Mouse (Mus musculus): ENCODE results near the gene Unc45b. TPM values are rescaled to one million over a fixed set of nuclear protein-coding genes. Genes with fewer than 3 reads are reported as not detected.

Gene Unc45b
- polyA plus RNA-seq, 1 experiment from 2014 or later, result 206 TPM

DNA sequence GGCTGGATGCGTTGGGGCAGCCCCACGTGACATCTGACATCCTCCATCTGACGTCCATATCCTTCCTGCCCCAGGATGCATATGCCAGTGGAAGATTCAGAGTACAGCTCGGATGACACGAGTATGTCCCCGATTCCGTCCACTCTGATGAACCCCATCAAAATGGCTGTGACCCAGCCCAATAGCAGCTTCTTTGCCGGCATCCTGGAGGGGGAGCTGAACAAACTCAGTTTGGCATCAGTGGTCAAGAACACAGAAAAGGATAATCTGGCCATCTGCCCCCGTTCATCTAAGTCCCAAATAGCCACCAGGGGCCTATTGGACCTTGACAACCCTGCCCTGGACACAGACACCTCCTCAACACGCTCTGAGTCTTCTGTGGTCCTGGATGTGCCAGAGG, 12.9 kb upstream of the Unc45b start:
- ATAC-seq (ENCODE audit: insufficient number of reproducible peaks, insufficient read depth, low FRiP score, low read depth), result no peak
- 0 out of 2 replicates have a peak, but pooled peaks cover 3% of the 10 kb centered on the region for H3K27me3 ChIP-seq (ENCODE audit: control insufficient read depth, insufficient read depth, low read length)
- H3K4me3 ChIP-seq (ENCODE audit: control insufficient read depth in 1 of 2, insufficient read depth in 1 of 2, low read depth in 1 of 2, low read length in 2 of 2), result no peak overlapping the region
- H3K9me3 ChIP-seq (ENCODE audit: control insufficient read depth, low read length), result no peaks in the 10 kb centered on the region
- H3K4me1 ChIP-seq (ENCODE audit: control insufficient read depth in 2 of 2, insufficient read depth in 2 of 2, low read length in 2 of 2), result no peaks in the 10 kb centered on the region
- 72% methylated on average over 10 of the region's 10 CpGs for WGBS
- no peak overlapping the region for H3K9ac ChIP-seq (ENCODE audit: low read length)
- no peak overlapping the region for H3K4me2 ChIP-seq (ENCODE audit: low read length)
- H3K36me3 ChIP-seq (ENCODE audit: control insufficient read depth, insufficient read depth, low read length), result peaks cover 42% of the 10 kb centered on the region
- H3K27ac ChIP-seq (replicated peaks in 1 of 2; ENCODE audit: control insufficient read depth in 1 of 2, insufficient read depth in 1 of 2, low read depth in 2 of 2, low read length in 2 of 2), result no peak overlapping the region

GRCm38 (mm10) chr11:82899720-82900119, 10.6 kb upstream of the Unc45b start:
- no peaks in the 10 kb centered on the region for H3K4me1 ChIP-seq (ENCODE audit: control insufficient read depth in 2 of 2, insufficient read depth in 2 of 2, low read length in 2 of 2)
- peaks cover 64% of the 10 kb centered on the region for H3K36me3 ChIP-seq (ENCODE audit: control insufficient read depth, insufficient read depth, low read length)
- H3K4me3 ChIP-seq (ENCODE audit: control insufficient read depth in 1 of 2, insufficient read depth in 1 of 2, low read depth in 1 of 2, low read length in 2 of 2), result no peak overlapping the region
- H3K9ac ChIP-seq (ENCODE audit: low read length), result no peak overlapping the region
- no peak for ATAC-seq (ENCODE audit: insufficient number of reproducible peaks, insufficient read depth, low FRiP score, low read depth)
- no peak overlapping the region for H3K27ac ChIP-seq (replicated peaks in 1 of 2; ENCODE audit: control insufficient read depth in 1 of 2, insufficient read depth in 1 of 2, low read depth in 2 of 2, low read length in 2 of 2)
- no peaks in the 10 kb centered on the region for H3K27me3 ChIP-seq (ENCODE audit: control insufficient read depth, insufficient read depth, low read length)
- H3K9me3 ChIP-seq (ENCODE audit: control insufficient read depth, low read length), result no peaks in the 10 kb centered on the region
- H3K4me2 ChIP-seq (ENCODE audit: low read length), result no peak overlapping the region
- WGBS, result 91% methylated on average over 5 of the region's 5 CpGs

GRCm38 (mm10) chr11:82901606-82902310, 8.6 kb upstream of the Unc45b start:
- no peak for ATAC-seq (ENCODE audit: insufficient number of reproducible peaks, insufficient read depth, low FRiP score, low read depth)
- WGBS, result 93% methylated on average over 20 of the region's 20 CpGs
- Histone ChIP-seq H3K9me3 (ENCODE audit: control insufficient read depth, low read length) (no peaks in the 10 kb centered on the region), H3K4me2 (ENCODE audit: low read length) (no peak overlapping the region), H3K36me3 (ENCODE audit: control insufficient read depth, insufficient read depth, low read length) (peaks cover 84% of the 10 kb centered on the region), H3K4me3 (ENCODE audit: control insufficient read depth in 1 of 2, insufficient read depth in 1 of 2, low read depth in 1 of 2, low read length in 2 of 2) (no peak overlapping the region), H3K27me3 (ENCODE audit: control insufficient read depth, insufficient read depth, low read length) (no peaks in the 10 kb centered on the region), H3K4me1 (ENCODE audit: control insufficient read depth in 2 of 2, insufficient read depth in 2 of 2, low read length in 2 of 2) (no peaks in the 10 kb centered on the region), H3K9ac (ENCODE audit: low read length) (no peak overlapping the region), H3K27ac (replicated peaks in 1 of 2; ENCODE audit: control insufficient read depth in 1 of 2, insufficient read depth in 1 of 2, low read depth in 2 of 2, low read length in 2 of 2) (no peak overlapping the region)

DNA sequence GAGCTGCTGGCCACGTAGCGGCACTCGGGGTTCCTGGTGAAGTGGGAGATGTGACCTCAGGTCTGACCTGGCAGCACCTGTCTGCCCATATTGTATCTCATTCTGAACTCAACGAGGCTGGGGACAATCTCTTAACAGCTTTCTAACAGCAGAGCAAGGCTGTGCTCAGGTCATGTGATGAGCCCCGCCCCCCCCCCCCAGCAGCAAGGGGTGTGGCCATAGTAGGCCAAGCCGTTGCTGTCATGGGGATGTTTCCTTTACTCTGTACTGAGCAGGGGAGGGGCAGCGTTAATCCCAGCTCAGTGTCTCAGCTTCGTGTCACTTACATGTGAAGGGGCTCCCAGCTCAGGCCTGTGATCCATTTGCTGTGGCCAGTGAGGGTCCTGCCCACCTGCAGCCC, 5.4 kb upstream of the Unc45b start:
- Histone ChIP-seq H3K9me3 (ENCODE audit: control insufficient read depth, low read length) (no peaks in the 10 kb centered on the region), H3K9ac (ENCODE audit: low read length) (no peak overlapping the region), H3K4me1 (ENCODE audit: control insufficient read depth in 2 of 2, insufficient read depth in 2 of 2, low read length in 2 of 2) (peaks cover 11 to 18% of the 10 kb centered on the region in 2 experiments), H3K4me3 (ENCODE audit: control insufficient read depth in 1 of 2, insufficient read depth in 1 of 2, low read depth in 1 of 2, low read length in 2 of 2) (no peak overlapping the region), H3K27ac (replicated peaks in 1 of 2; ENCODE audit: control insufficient read depth in 1 of 2, insufficient read depth in 1 of 2, low read depth in 2 of 2, low read length in 2 of 2) (no peak overlapping the region), H3K4me2 (ENCODE audit: low read length) (no peak overlapping the region), H3K36me3 (ENCODE audit: control insufficient read depth, insufficient read depth, low read length) (peaks cover 69% of the 10 kb centered on the region), H3K27me3 (ENCODE audit: control insufficient read depth, insufficient read depth, low read length) (no peaks in the 10 kb centered on the region)
- no peak for ATAC-seq (ENCODE audit: insufficient number of reproducible peaks, insufficient read depth, low FRiP score, low read depth)
- WGBS, result 53% methylated on average over 8 of the region's 8 CpGs

DNA sequence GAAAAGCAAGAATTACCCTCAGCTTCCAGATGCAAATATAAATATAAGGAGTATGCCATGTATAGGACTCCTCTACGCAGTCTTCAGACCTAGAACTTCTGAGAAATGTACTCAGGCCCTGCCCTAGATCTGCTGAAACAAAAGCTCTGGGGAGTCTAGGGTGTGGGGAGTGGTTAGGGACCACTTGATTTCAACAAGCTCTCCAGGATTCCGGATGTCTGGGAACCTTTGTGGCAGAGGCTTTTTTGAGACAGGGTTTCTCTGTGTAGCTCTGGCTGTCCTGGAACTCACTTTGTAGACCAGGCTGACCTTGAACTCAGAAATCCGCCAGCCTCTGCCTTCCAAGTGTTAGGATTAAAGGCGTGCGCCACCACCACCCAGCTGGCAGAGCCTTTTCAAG, 4.5 kb upstream of the Unc45b start:
- no peak overlapping the region for H3K9ac ChIP-seq (ENCODE audit: low read length)
- WGBS, result 80% methylated on average over 5 of the region's 5 CpGs
- H3K9me3 ChIP-seq (ENCODE audit: control insufficient read depth, low read length), result no peaks in the 10 kb centered on the region
- H3K27me3 ChIP-seq (ENCODE audit: control insufficient read depth, insufficient read depth, low read length), result no peaks in the 10 kb centered on the region
- no peak overlapping the region for H3K27ac ChIP-seq (replicated peaks in 1 of 2; ENCODE audit: control insufficient read depth in 1 of 2, insufficient read depth in 1 of 2, low read depth in 2 of 2, low read length in 2 of 2)
- no peak overlapping the region for H3K4me2 ChIP-seq (ENCODE audit: low read length)
- no peak overlapping the region for H3K4me3 ChIP-seq (ENCODE audit: control insufficient read depth in 1 of 2, insufficient read depth in 1 of 2, low read depth in 1 of 2, low read length in 2 of 2)
- no peak for ATAC-seq (ENCODE audit: insufficient number of reproducible peaks, insufficient read depth, low FRiP score, low read depth)
- H3K36me3 ChIP-seq (ENCODE audit: control insufficient read depth, insufficient read depth, low read length), result peaks cover 60% of the 10 kb centered on the region
- peaks cover 17 to 25% of the 10 kb centered on the region in 2 experiments for H3K4me1 ChIP-seq (ENCODE audit: control insufficient read depth in 2 of 2, insufficient read depth in 2 of 2, low read length in 2 of 2)

DNA sequence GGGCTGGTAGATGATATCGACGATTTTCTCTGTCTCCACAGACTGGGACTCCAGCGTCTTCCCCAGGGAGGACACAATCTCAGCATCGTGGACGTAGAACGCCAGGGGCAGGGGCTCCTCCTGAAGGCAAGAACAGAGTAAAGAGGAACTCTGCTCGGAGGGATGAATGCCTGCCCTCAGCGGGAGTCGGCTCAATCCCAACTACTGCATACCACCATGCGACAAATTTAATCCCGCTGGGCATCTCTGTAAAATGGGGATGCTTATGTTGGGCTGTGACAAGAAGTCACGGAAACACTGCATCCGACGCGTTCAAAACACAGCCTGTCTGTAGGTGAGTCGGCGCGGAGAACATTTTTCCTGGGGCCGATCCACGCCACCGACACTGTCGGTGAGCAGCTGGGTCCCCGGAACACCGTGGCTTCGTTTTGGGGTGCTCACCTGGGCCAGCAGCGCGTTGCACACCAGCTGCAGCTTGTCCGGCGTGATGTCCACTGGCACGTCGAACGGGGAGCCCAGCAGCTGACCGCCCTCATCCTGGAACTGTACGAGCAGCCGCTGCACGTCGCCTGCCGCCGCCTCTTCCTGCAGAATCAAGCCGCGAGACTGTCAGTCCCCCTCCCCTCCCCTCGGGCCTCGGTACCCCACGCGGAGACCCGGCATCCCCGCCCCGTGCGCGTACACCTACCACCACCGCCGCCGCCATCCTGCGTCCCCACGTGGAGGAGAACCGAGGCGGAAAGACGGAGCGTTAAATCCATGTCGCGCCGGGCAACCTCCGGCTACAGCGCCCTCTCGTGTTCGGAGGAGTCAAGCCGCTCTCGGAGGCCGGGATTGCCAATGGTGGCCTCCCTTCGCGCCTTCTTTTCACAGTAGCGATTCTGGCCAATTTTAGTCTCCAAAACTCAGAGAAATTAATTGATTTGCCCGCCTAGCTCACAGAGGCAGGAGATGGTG, 2.4 kb upstream of the Unc45b start, which contains the start of gene Nle1:
Gene Nle1, minus strand, starts transcription at position 761 of the 957 bp plus-strand sequence.
- H3K27me3 ChIP-seq (ENCODE audit: control insufficient read depth, insufficient read depth, low read length), result no peaks in the 10 kb centered on the region
- H3K4me2 ChIP-seq (ENCODE audit: low read length), result peak within 1 kb of the TSS; percentile 90
- ATAC-seq (ENCODE audit: insufficient number of reproducible peaks, insufficient read depth, low FRiP score, low read depth), result no peak
- no peaks in the 10 kb centered on the region for H3K9me3 ChIP-seq (ENCODE audit: control insufficient read depth, low read length)
- H3K36me3 ChIP-seq (ENCODE audit: control insufficient read depth, insufficient read depth, low read length), result peaks cover 39% of the 10 kb centered on the region
- WGBS, result 2% methylated on average over 73 of the region's 73 CpGs
- peak within 1 kb of the TSS; percentile 84 for H3K9ac ChIP-seq (ENCODE audit: low read length)
- no peak within 1 kb of the TSS for H3K27ac ChIP-seq (replicated peaks in 1 of 2; ENCODE audit: control insufficient read depth in 1 of 2, insufficient read depth in 1 of 2, low read depth in 2 of 2, low read length in 2 of 2)
- H3K4me1 ChIP-seq (ENCODE audit: control insufficient read depth in 2 of 2, insufficient read depth in 2 of 2, low read length in 2 of 2), result peaks cover 17 to 33% of the 10 kb centered on the region in 2 experiments
- H3K4me3 ChIP-seq (ENCODE audit: control insufficient read depth in 1 of 2, insufficient read depth in 1 of 2, low read depth in 1 of 2, low read length in 2 of 2), result peak within 1 kb of the TSS; percentile 75 to 79

DNA sequence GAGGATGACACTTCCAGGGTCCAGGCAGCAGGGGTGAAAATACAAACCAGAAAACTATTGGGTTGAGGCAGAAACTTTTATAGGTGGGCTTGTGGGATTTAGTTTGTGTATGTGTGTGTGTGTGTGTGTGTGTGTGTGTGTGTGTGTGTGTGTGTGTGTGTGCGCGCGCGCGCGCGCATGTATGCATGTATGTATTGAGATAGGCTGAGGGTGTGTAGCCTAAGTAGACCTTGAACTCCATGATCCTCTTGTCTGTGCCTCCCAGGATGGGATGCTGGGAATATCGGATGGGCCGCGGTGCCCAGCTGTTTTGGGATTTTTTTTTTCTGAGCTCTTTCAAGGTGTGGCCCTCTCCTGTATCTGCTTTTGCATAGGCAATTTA, 1.8 kb upstream of the Unc45b start:
- peak overlapping the region; percentile 75 to 79 for H3K4me3 ChIP-seq (ENCODE audit: control insufficient read depth in 1 of 2, insufficient read depth in 1 of 2, low read depth in 1 of 2, low read length in 2 of 2)
- H3K27me3 ChIP-seq (ENCODE audit: control insufficient read depth, insufficient read depth, low read length), result no peaks in the 10 kb centered on the region
- peaks cover 20 to 38% of the 10 kb centered on the region in 2 experiments for H3K4me1 ChIP-seq (ENCODE audit: control insufficient read depth in 2 of 2, insufficient read depth in 2 of 2, low read length in 2 of 2)
- no peaks in the 10 kb centered on the region for H3K9me3 ChIP-seq (ENCODE audit: control insufficient read depth, low read length)
- H3K27ac ChIP-seq (replicated peaks in 1 of 2; ENCODE audit: control insufficient read depth in 1 of 2, insufficient read depth in 1 of 2, low read depth in 2 of 2, low read length in 2 of 2), result no peak overlapping the region
- peaks cover 32% of the 10 kb centered on the region for H3K36me3 ChIP-seq (ENCODE audit: control insufficient read depth, insufficient read depth, low read length)
- H3K9ac ChIP-seq (ENCODE audit: low read length), result peak overlapping the region; percentile 84
- ATAC-seq (ENCODE audit: insufficient number of reproducible peaks, insufficient read depth, low FRiP score, low read depth), result no peak
- 57% methylated on average over 8 of the region's 10 CpGs for WGBS
- peak overlapping the region; percentile 90 for H3K4me2 ChIP-seq (ENCODE audit: low read length)

Data from heart, embryonic 14.5 days (tissue).